Mouse (Mus musculus): ENCODE measurements around the gene Hip1.

Hip1 gene

DNA sequence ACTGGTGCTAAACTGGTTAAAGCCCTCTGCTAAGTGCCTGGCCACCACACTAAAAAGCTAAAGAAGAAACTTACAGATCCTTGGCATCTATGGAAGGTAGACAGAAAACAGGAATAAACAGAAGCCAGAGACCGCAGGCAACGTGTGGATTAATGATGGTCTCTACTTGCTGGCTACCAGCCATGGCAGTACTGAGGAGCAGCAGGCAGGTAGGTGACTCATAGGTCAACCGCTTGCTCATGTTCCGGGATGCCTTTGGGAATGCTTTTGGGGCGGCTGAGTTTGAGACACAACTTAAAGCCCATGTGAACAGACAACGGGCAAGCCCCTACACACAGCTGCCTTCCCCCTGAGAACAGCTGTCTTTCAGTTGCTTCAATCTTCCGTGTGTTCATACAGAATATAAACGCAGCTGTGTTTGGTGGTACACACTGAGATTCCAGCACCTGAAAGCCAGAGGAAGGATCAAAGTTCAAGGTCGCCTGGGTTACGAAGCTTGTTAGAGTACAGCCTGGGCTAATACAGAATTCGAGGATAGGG, 13.5 kb downstream of the Hip1 start:
- DNase-seq (ENCODE audit: low read depth, low spot score): no peak

DNA sequence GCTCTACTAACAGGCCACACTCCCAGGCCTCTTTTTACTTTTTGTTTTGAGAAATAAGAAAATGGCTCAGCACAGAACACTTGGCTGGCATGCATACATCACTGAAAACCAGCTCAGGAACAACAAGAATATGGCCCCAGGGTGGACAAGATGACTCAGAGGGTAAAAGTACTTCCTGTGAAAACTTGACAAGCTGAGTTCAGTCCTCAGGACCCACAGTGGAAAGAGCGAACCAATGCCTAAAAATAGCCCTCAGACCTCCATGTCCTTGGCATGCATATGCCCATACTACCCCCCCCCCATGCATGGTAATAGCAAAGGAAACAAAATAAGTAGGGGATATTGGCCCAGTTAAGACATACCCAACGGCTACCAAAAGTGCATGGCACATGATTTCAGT, 15.0 kb downstream of the Hip1 start:
- no peak for DNase-seq (ENCODE audit: low read depth, low spot score)

DNA sequence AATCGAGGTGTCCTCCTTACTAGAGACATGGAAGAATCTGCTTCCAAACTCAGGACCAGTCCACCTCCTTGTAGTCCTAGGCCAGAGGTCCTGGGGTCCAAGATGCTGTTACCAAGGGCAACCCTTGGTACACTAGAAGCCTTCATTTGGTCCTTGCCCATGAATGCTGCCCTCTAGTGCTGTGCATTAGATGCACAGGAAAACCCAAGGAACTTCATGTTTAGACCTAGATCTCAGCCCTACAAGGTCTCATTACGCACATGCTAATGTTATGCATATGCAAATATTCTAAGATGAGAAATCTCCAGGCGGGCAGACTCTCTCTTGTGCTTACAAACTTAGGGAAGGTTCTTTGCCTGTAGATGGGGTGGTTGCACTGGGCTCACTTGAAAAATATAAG, 15.6 kb downstream of the Hip1 start:
- no peak for DNase-seq (ENCODE audit: low read depth, low spot score)

DNA sequence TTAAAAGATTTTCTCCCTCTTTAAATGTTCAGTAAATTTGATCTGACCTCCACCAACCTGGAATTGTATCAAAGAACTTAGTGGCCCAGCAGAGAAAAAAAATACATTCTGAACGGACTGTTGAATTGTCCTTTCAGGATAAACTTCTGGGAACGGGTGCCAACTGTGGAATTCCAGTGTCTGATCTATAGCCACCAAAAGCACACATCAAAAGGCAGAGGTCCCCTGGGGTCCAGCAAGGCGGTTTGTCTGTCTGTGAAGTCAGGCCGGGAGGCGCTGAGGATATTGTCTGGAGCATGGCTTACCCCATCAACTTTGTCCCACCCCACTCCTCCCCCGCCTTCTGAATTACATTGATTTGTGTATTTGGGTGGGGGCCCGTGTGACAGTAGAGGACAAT, 16.9 kb downstream of the Hip1 start:
- no peak for DNase-seq (ENCODE audit: low read depth, low spot score)

DNA sequence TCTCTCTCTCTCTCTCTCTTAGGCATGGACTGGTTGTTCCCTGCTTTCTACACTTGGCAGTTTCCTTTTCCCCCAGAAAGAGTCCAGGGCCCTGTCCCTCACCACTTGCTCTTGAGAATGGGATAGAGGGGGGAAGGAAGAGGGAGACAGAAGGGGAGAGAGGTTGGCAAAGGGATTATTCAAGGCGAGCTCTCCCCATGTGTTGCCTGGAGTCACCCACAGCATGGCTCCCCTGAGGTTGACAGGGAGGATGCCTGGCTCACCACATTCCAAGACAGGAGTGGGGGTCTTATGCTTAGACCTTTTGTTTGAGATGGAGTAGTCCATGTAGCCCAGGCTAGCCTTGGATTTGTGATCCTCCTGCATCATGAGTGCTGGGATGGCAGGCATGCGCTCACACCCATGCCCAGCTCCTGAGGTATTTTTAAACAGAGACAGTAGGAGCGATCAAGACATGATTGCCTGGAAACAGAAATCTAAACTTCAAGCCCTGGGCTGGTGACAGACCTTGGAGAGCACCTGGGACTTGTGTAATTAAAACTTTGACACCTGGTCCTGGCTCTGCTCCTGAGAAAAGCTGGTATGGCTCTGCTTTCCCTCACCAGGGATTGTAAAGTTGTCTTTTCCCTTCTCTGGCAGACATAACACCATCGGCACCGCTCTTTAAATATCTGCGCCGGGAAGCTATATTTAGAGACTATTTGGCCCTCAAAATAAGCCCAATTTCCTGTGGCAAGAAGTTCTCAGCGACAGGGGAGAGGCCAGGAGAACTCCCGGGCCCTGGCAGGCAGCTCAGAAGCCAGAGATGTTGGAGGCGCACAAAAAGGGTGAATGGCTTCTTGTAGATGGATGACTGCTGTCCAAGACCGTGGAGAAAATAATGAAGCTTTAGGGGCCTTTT, 20.0 kb downstream of the Hip1 start:
- no peak for DNase-seq (ENCODE audit: low read depth, low spot score)

DNA sequence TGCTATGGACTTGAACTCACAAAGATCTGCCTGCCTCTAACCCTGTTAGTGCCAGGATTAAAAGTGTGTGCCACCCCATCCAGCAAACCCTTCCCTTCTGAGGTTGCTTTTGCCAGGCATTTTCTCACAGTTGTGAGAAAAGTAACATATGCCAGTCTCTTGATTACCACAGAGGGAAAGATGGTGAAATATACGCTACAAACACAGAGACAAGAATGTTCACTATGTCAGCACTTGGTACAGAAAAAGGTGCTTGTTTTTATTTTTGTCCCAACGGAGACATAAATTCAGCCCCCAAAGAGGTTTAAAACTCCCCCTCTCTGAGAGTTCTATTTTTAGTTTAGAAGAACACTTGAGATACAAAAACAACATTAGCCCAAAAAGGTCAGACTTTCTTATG, 20.8 kb downstream of the Hip1 start:
- DNase-seq (ENCODE audit: low read depth, low spot score): no peak

DNA sequence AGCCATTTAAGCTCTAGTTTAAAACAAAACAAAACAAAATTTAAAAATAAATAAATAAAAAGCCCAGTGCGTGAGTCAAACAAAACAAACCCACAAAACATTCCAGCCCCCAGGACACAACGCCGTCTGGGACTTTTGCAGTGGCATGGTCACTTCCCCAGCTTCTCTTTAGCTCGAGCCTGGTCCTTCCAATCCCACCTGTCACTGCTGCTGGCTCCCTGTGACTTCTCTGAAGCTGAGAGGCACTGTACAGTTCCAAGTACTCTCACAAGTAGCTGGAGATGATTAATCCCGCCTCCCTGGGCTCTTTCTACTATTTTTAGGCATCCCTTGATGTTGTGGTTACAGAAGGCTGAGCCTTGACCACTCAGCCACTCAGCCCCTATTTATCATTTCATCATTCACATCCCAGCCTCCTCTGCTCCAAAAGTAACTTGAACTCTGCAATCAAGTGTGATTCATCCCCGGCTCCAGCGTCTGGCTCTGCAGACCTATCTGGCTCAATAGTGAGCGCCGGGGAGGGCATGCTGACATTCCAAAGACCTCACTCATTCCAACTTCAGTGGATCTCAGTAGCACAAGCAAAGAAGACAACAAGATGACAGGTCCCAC, 22.7 kb downstream of the Hip1 start:
- DNase-seq (ENCODE audit: low read depth, low spot score): no peak

DNA sequence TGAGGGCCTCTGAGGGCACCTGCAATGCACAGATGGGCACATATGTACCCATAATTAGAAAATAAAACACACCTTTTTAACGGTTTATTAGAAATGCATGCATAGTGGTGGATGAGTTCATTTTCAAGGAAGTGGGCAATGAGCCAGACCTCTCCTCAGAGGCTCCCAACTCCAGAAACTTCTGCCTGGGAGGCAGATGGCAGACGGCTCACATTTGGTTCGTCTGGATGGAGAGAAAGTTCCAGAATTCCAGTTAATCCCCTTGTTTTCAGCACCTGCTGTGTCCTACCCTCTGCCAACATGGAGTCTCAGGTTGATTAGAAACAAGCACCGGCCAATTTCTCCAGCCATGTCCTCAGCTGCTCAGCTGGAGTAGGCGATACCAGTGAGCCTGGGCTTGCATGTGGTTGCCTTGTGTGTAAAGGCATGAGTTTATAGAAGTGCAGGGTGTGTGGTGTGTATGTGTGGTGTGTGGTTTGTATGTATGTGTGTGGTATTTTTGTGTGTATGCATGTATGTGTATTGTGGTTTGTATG, 27.5 kb downstream of the Hip1 start:
- DNase-seq (ENCODE audit: low read depth, low spot score): no peak

DNA sequence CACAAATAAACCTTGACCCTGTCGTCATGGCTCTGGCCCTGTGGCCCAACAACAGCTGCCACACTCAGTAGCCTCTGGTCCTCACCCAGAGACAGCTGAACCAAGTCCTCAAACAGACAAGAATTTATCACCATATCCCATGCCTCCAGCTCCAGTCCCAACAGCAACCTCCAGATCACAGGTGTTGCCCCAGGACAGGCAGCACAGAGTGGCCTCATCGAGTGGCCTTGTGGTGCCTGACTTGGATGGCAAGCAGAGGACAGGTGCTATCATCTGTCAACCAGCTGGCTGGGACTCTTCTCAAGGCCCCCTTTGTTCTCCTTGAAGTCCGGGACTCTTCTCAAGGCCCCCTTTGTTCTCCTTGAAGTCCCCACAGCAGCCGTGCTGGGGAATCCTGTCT, 31.8 kb downstream of the Hip1 start:
- no peak for DNase-seq (ENCODE audit: low read depth, low spot score)

DNA sequence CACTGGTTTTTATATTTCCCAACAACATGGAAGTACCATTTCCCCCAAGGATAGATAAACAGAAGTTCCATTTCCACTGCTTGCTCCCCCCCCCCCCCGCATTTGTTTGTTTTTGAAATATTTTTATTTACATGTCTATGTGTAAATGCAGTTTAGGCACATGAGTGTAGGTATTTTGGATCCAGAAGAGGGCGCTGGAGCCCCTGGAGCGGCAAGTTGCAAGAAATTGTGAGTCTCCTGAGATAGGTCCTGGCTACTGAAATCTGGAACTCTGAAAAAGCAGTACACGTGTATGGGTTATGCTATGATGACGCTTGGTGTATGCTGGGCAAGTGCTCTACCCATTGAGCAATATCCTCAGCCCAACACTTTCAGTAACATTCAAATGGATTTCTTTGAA, 33.8 kb downstream of the Hip1 start:
- no peak for DNase-seq (ENCODE audit: low read depth, low spot score)

DNA sequence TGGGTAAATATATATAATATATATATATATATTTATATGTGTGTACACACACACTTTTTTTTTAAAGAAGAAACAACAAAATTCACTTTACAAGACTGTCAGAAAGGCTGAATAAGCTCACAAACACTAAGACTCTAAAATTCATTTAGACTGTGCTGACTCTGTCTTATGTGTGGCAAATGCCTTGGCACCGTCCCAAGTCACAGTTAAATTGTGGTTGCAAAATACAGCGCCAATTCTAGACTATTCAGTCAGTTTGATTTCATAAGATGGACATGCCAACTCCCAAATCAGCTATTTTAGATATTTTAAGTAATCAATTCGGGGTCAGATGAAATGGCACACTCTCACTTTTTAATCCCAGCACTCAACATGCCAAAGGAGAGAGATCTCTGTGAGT, 36.6 kb downstream of the Hip1 start:
- no peak for DNase-seq (ENCODE audit: low read depth, low spot score)

DNA sequence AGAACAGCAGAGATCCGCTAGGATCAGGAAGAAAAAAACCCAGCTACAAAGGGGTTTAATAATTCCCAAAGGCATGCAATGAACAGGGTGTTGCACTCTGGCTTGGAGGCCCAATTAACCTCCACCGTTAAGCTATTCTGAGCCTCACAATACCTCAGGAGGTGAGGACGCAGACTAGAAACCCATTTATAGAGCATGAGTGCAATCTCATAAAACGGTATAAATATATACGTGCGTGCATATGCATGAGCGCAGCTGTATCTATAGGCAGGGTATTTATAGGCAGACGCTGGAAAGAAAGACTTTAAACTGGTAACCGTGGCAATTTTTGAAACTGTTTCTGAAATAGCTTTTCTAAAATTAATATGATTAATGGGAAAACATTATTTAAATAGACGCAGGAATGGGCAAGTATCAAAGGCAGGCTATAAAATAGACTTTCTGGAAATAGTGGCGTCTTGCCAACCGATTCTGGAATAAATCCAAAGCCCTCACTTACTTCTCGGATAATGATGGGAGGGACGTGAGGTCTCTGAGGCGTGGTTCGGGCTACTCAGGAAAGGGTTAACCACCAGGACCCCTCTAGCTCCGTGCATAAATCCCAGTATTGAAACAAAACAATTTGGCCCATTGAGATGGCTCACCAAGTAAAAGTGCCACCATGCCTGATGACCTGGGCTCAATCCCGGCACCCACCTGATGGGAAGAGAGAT, 37.2 kb downstream of the Hip1 start:
- no peak for DNase-seq (ENCODE audit: low read depth, low spot score)

DNA sequence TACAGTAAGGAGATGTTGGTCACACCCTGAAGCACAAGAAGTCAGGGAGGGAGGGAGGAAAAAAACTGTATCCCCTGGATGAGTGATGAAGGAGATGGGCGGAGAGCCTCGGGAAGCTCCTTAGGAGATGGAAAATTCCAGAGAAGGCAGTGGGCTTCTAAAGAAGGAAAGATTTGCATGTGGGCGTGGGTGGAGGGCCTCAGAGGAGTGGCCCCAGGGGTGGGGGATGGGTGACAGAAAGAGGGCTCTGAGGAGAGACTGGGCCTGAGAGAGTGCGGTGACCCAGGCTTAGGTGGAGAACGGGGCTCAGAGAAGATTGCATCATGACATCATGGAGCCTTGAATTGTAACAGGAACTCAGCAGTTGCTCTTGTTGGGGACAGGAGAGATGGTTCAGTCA, 39.5 kb downstream of the Hip1 start:
- DNase-seq (ENCODE audit: low read depth, low spot score): no peak

DNA sequence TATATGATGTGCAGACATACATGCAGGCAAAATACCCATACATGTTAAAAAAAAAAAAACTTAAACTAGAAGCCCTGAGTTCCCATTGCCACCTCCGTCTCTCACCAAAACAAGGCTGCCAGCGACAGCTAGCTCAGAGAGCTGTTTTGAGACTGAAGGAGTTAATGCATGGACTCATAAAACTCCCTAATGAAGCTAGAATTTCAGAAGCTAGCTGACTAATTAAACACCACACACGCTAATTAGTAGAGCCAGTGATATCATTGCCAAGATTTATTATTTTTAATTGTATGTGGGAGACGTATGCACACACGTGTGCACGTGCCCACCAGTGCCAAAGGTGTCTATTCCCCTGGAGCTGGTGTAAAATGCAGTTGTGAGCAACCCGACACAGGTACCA, 42.0 kb downstream of the Hip1 start:
- no peak for DNase-seq (ENCODE audit: low read depth, low spot score)

DNA sequence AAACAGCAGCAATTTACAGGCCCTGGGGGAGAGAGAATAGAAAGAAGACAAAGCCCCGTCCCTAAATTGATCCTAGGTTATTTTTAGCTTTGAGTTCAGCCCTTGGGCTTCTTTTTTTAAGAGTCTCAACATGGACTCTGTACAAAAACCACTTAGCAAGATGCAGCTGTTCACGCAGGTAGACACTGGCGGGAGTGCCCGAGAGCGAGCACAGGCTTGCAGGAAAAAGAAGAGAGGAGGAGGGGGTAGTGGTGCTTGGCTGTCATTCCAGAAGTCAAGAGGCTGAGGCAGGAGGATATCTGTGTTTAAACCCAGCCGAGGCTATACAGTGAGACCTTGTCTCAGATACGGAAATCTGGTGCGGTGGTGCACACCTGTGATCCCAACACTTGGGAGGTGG, 42.9 kb downstream of the Hip1 start:
- DNase-seq (ENCODE audit: low read depth, low spot score): no peak

DNA sequence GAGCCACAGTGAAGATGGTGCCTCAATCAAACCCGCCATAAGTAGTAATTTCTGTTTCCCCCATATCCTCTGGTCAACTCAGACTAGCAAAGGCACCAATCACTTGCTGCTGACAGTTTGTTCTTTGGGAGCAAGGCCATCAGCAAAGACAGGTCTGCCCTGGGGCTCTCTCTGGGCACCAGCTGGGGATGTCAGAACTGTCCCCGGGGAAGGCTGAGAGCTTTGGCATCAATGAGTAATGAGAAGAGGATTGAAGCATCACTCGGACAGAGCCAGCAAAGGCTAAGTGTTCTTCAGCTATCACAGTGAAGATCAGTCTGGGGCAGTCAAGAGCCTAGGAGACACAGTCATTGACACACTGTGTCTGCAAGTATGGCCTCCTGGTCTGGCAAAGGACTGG, 46.0 kb downstream of the Hip1 start:
- no peak for DNase-seq (ENCODE audit: low read depth, low spot score)

DNA sequence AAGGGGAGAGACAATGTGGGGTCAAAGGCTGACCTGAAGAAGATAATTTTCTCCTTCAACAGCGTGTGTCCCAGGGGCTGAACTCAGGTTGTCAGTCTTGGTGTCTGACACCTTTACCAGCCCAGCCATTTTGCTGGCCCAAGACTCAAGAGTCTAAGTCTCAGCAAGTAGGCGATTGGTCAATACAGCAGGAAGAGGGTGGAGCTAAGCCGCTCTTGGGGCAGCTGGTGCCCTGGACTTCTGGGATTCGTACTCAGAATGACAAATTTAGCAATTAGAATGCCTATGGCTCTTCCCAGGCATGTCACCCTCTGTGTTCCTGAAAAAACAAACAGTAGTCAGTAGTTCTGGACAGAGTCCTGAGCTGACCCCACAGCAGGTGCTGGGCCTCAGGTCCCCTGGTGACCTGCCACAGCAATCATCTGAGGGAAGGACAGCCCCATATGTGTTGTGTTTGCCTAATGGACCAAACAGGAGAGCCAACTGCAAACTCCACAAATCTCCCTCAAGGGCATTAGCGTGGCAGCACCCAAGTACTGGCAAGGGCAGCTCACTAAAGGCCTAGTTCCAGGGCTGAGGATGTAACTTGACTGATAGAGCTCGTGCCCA, 47.5 kb downstream of the Hip1 start:
- no peak for DNase-seq (ENCODE audit: low read depth, low spot score)

DNA sequence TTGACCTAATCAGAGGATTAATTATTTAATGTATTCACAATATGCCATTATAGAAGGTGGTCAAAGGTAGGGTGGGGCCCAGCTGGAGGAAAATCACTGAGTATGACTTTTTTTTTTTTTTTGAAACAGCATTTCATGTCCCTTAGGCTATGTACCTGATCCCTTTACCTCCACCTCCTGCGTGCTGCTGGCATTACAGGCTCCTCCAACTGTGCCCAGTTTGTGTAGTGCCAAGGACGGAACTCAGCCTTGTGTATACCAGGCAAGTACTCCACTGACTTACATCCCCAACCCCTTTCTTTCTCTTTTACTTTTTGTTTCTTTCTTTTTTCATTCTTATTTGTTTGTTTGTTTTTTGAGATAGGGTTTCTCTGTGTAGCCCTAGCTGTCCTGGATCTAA, 48.4 kb downstream of the Hip1 start:
- no peak for DNase-seq (ENCODE audit: low read depth, low spot score)

DNA sequence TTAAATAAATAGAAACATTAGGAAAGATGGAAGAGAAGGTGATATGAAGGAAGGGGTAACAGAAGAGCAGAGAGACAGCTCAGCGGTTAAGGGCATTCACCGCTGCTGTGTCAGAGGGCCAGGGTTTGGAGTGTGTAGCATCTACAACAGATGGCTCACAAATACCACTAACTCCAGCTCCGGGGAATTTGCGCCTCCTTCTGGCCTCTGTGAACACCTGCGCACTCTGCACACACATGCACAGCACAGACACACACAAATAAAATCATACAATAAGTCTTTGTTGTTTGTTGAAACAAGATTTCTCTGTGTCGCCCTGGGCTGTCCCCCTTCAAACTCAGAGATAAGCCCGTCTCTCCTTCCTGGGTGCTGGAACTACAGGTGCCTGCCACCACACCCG, 49.4 kb downstream of the Hip1 start:
- DNase-seq (ENCODE audit: low read depth, low spot score): no peak

DNA sequence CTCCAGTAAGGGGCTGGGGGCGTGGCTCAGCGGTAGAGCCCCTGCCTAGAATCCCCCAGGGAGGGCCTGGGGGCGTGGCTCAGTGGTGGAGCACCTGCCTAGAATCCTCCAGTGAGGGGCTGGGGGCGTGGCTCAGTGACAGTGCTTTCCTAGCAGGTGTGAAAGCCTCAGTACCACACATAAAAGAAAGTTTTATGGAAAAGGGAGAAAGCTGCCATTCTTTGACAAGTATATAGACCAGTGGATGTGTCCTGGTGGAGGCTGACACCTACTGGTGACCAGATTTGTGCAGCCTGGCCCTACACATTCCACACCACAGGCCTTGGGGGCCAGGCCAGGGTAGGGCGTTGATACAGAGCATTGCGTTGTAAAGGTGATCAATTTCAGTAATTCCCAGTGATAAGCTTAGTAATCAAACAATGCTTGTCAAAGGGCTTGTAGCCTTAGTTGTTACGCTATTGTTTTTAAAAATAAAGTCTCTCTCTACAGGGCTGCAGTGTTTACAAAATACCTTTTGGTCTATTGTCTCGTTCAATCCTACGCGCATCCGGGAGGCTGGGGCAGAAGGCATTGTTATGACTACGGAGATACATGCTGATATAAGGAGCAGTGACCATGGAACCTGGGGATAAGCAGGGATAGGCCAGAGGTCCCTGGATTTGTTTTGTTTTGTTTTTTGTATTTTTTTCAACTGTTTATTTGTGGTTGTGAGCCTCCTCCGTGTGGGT, 50.6 kb downstream of the Hip1 start:
- DNase-seq (ENCODE audit: low read depth, low spot score): no peak

DNA sequence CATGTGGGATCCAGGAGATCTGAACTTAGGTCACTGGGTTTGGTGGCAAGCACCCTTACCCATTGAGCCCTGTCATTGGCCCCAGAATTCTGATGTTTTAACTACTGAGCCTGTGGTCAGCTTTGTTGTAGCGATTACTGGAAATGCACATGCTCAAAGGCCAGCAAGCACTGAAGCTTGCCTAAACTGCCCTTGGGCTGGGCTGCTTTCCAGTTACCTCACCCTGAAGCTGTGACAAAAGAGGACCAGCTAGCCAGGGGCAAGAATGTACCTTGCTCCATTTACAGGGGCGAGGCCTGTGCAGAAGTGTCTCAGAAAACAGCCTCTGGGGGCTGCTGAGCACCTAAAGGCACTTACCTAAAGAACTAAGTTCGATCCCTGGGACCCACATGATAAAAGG, 51.8 kb downstream of the Hip1 start:
- DNase-seq (ENCODE audit: low read depth, low spot score): no peak

All from brain, embryonic 18.5 days (tissue).